Mouse (Mus musculus) ES-E14 (cell line): ENCODE data around the gene Plekho2. TPM values are rescaled to one million over a fixed set of nuclear protein-coding genes. Genes with fewer than 3 reads are reported as not detected.

Experiments
- DNase-seq: peaks from one replicate; pipeline ENCODE4 v3.0.0-alpha.2; 2013; ENCODE audit warnings: low read depth, low spot score
- H3K27ac ChIP-seq: 2 replicates; pipeline ENCODE4 v1.5.1; 2012; ENCODE audit warnings: low read depth, mild to moderate bottlenecking, low read length, moderate library complexity, mixed read lengths; ENCODE audit not compliant: poor library complexity, insufficient read depth, severe bottlenecking
- H3K36me3 ChIP-seq: 2 replicates; pipeline ENCODE4 v1.6.1; 2012; ENCODE audit warnings: mild to moderate bottlenecking, low read length, moderate library complexity, mixed read lengths; ENCODE audit not compliant: control insufficient read depth, poor library complexity, insufficient read depth, severe bottlenecking
- H3K4me1 ChIP-seq, 2 experiments: fragments of 150-350 bp in 1 of 2; sonication (generic) in 1 of 2; 2 replicates each; pipeline ENCODE4 v1.6.1; 2012; ENCODE audit warnings: low read length in 2 of 2, mild to moderate bottlenecking in 1 of 2, mixed read lengths in 1 of 2; ENCODE audit not compliant: control insufficient read depth in 2 of 2, insufficient read depth in 2 of 2, poor library complexity in 1 of 2
- H3K4me3 ChIP-seq, 2 experiments: fragments of 150-350 bp in 1 of 2; sonication (generic) in 1 of 2; 2 replicates each; pipeline ENCODE4 v1.5.1; 2012; ENCODE audit warnings: low read length in 2 of 2, low read depth in 1 of 2, mild to moderate bottlenecking in 1 of 2, mixed read lengths in 1 of 2; ENCODE audit not compliant: insufficient read depth in 1 of 2, poor library complexity in 1 of 2, severe bottlenecking in 1 of 2
- H3K9ac ChIP-seq: 2 replicates; pipeline ENCODE4 v1.6.1; 2012; ENCODE audit warnings: low read depth, mild to moderate bottlenecking, low read length, mixed read lengths; ENCODE audit not compliant: poor library complexity, insufficient read depth, severe bottlenecking
- H3K9me3 ChIP-seq: fragments of 150-350 bp; sonication (generic); 2 replicates; pipeline ENCODE4 v1.6.1; 2012; ENCODE audit warnings: low read depth, mild to moderate bottlenecking, low read length; ENCODE audit not compliant: control insufficient read depth, insufficient read depth
- CHD2 ChIP-seq: IDR thresholded peaks from 2 replicates; pipeline ENCODE4 v1.6.1; 2014; ENCODE audit warnings: mild to moderate bottlenecking, low read depth, low read length, inconsistent platforms
- HCFC1 ChIP-seq: IDR thresholded peaks from 2 replicates; pipeline ENCODE4 v1.6.1; 2012; ENCODE audit warnings: low read length, inconsistent platforms, borderline replicate concordance; ENCODE audit not compliant: insufficient read depth
- MAFK ChIP-seq: IDR thresholded peaks from 2 replicates; pipeline ENCODE4 v1.6.1; 2014; ENCODE audit warnings: mild to moderate bottlenecking, low read depth, low read length, inconsistent platforms; ENCODE audit not compliant: insufficient read depth
- ZC3H11A ChIP-seq: IDR thresholded peaks from 2 replicates; pipeline ENCODE4 v1.6.1; 2012; ENCODE audit warnings: low read depth, mild to moderate bottlenecking, inconsistent platforms, low read length, borderline replicate concordance
- ZNF384 ChIP-seq: IDR thresholded peaks from 2 replicates; pipeline ENCODE4 v1.6.1; 2012; ENCODE audit warnings: low read depth, low read length, inconsistent platforms
- in situ Hi-C, 2 experiments: fragments of 600-800 bp; cut with MboI; formaldehyde crosslinking; loops; one replicate each; pipeline ENCODE4 v1.15.1; 2025; ENCODE audit warnings: low sequenced_read_pairs in 2 of 2, inconsistent platforms in 1 of 2; ENCODE audit not compliant: unreplicated experiment in 2 of 2
- total RNA-seq: library from RNA; depleted of rRNA; stranded (reverse); fragments of 300-350 nt; gene quantifications from 2 replicates; pipeline ENCODE4 v1.2.3, GENCODE M21; 2012

Gene Plekho2
- total RNA-seq, 1 experiment, result 5.4 TPM

GRCm38 (mm10) chr9:65546413-65546695 is 33.5 kb downstream of the Plekho2 start:
- Histone ChIP-seq H3K27ac (no peak overlapping the region), H3K36me3 (no peaks in the 10 kb centered on the region), H3K9me3 (no peaks in the 10 kb centered on the region), H3K4me1 (peaks cover 2 to 7% of the 10 kb centered on the region in 2 experiments; a peak in 1 of 4 replicates), H3K4me3 (no peak overlapping the region), H3K9ac (no peak overlapping the region)
- TF ChIP-seq ZNF384 (no peak), HCFC1 (no peak), ZC3H11A (no peak), MAFK (no peak), CHD2 (no peak)
- in situ Hi-C loops, result no loop called here
- no peak for DNase-seq

GRCm38 (mm10) chr9:65545635-65546412 is 34.0 kb downstream of the Plekho2 start:
- Histone ChIP-seq H3K36me3 (no peaks in the 10 kb centered on the region), H3K4me1 (0 out of 4 replicates have a peak, but pooled peaks cover 2 to 3% of the 10 kb centered on the region in 2 experiments), H3K9me3 (no peaks in the 10 kb centered on the region), H3K27ac (no peak overlapping the region), H3K9ac (no peak overlapping the region), H3K4me3 (no peak overlapping the region)
- in situ Hi-C loops, result no loop called here
- TF ChIP-seq CHD2 (no peak), ZC3H11A (no peak), ZNF384 (no peak), MAFK (no peak), HCFC1 (no peak)
- DNase-seq, result no peak

DNA sequence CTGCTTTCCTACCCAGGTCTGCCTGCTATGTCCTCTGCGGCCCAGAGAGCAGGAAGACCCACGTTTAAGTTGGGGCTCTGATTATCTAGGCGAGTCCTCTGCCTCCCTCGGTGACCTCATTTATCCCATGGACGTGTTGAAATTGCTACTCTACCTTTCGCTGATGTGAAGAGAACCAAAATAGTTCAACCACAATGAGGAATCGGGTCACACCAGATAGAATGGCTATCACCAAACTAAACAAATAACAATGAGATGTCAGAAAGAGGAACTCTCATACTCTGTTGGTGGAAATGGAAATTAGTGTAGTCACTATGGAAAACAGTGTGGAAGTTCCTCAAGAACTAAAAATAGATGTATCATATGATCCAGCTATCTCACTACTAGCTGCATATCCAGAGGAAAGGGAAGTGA is 37.7 kb downstream of the Plekho2 start:
- H3K9me3 ChIP-seq, result no peaks in the 10 kb centered on the region
- no peak for DNase-seq
- TF ChIP-seq ZNF384 (no peak), HCFC1 (no peak), MAFK (no peak), CHD2 (no peak), ZC3H11A (no peak)
- H3K9ac ChIP-seq, result no peak overlapping the region
- H3K4me3 ChIP-seq, result no peak overlapping the region
- in situ Hi-C loops, result no loop called here
- 0 out of 4 replicates have a peak, but pooled peaks cover 0 to 2% of the 10 kb centered on the region in 2 experiments for H3K4me1 ChIP-seq
- no peaks in the 10 kb centered on the region for H3K36me3 ChIP-seq
- no peak overlapping the region for H3K27ac ChIP-seq

- H3K9me3 ChIP-seq, result no peaks in the 10 kb centered on the region
- no peak for TF ChIP-seq CHD2
- TF ChIP-seq ZC3H11A, result no peak
- TF ChIP-seq MAFK, result no peak
- no peak for TF ChIP-seq HCFC1
- TF ChIP-seq ZNF384, result no peak
- H3K27ac ChIP-seq, result no peak overlapping the region
- in situ Hi-C loops, result no loop called here
- no peak for DNase-seq
- no peaks in the 10 kb centered on the region for H3K36me3 ChIP-seq
- no peak overlapping the region for H3K4me3 ChIP-seq
- no peak overlapping the region for H3K9ac ChIP-seq
- 0 out of 4 replicates have a peak, but pooled peaks cover 0 to 2% of the 10 kb centered on the region in 2 experiments for H3K4me1 ChIP-seq
Measured at GRCm38 (mm10) chr9:65541126-65542068, 38.4 kb downstream of the Plekho2 start.
